Mouse (Mus musculus) liver, embryonic 11.5 days (tissue): ENCODE measurements around the gene Rac2. TPM values are rescaled to one million over a fixed set of nuclear protein-coding genes. Genes with fewer than 3 reads are reported as not detected.

ENCODE experiments used
- ATAC-seq: fragments of 200-750 bp; cut with Nextera tagmentation; replicated peaks from 2 replicates; pipeline ENCODE4 v1.8.0; 2017; ENCODE audit warnings: moderate number of reproducible peaks, mild to moderate bottlenecking, moderate TSS enrichment, moderate library complexity; ENCODE audit not compliant: low FRiP score
- DNase-seq: peaks from one replicate; pipeline ENCODE4 v3.0.0-alpha.2; 2017; ENCODE audit warnings: low spot score
- H3K27ac ChIP-seq: fragments of 300-500 bp; sonication (generic); 2 replicates; pipeline ENCODE4 v1.5.1; 2014; ENCODE audit warnings: mild to moderate bottlenecking, low read depth, low read length, control low read depth
- H3K27me3 ChIP-seq: fragments of 300-500 bp; sonication (generic); replicated peaks from 2 replicates; pipeline ENCODE4 v1.6.1; 2014; ENCODE audit warnings: low read length, mixed read lengths; ENCODE audit not compliant: control insufficient read depth, insufficient read depth
- H3K36me3 ChIP-seq: fragments of 300-500 bp; sonication (generic); 2 replicates; pipeline ENCODE4 v1.6.1; 2014; ENCODE audit warnings: mild to moderate bottlenecking, low read length, moderate library complexity, mixed read lengths; ENCODE audit not compliant: control insufficient read depth, insufficient read depth
- H3K4me1 ChIP-seq: fragments of 300-500 bp; sonication (generic); replicated peaks from 2 replicates; pipeline ENCODE4 v1.6.1; 2014; ENCODE audit warnings: low read length, mixed read lengths; ENCODE audit not compliant: control insufficient read depth, insufficient read depth
- H3K4me2 ChIP-seq: fragments of 300-500 bp; sonication (generic); 2 replicates; pipeline ENCODE4 v1.6.1; 2014; ENCODE audit warnings: mild to moderate bottlenecking, control low read depth, moderate library complexity
- H3K4me3 ChIP-seq: fragments of 300-500 bp; sonication (generic); 2 replicates; pipeline ENCODE4 v1.5.1; 2014; ENCODE audit warnings: low read depth, low read length, control low read depth
- H3K9ac ChIP-seq: fragments of 300-500 bp; sonication (generic); 2 replicates; pipeline ENCODE4 v1.6.1; 2014; ENCODE audit warnings: low read depth, low read length, control low read depth
- H3K9me3 ChIP-seq: fragments of 300-500 bp; sonication (generic); 2 replicates; pipeline ENCODE4 v1.6.1; 2016; ENCODE audit warnings: low read length, inconsistent platforms, mixed read lengths; ENCODE audit not compliant: control insufficient read depth
- WGBS: fragments of 180-500 bp; shearing (Covaris S2); extraction: QIAGEN DNeasy Blood & Tissue Kit; methylation state at CpG from one replicate; pipeline ENCODE4 v1.1.7; 2014; 5-methylcytosine and 5-hydroxymethylcytosine counted together
- polyA plus RNA-seq: library from polyadenylated mRNA; unstranded; fragments of >200 nt; fragmentation: Nextera tagmentation; extraction: Ambion mirVana; gene quantifications from 2 replicates; pipeline ENCODE4 v1.2.1, GENCODE M21; 2014

Gene Rac2
- polyA plus RNA-seq, 1 experiment from 2014 or later: 126 TPM

- DNase-seq (no peak), ATAC-seq (no peak)
- Histone ChIP-seq H3K4me1 (peaks cover 12% of the 10 kb centered on the region), H3K27me3 (no peaks in the 10 kb centered on the region), H3K4me2 (no peak overlapping the region), H3K4me3 (no peak overlapping the region), H3K9me3 (no peaks in the 10 kb centered on the region), H3K9ac (no peak overlapping the region), H3K27ac (no peak overlapping the region), H3K36me3 (no peaks in the 10 kb centered on the region)
- 30% methylated on average over 11 of the region's 11 CpGs for WGBS
Measured at GRCm38 (mm10) chr15:78583352-78583751, 10.8 kb upstream of the Rac2 start.

GRCm38 (mm10) chr15:78576284-78576810 lies 3.8 kb upstream of the Rac2 start:
- DNase-seq: no peak
- Histone ChIP-seq H3K27ac (no peak overlapping the region), H3K4me1 (peaks cover 30% of the 10 kb centered on the region), H3K27me3 (no peaks in the 10 kb centered on the region), H3K4me2 (no peak overlapping the region), H3K4me3 (no peak overlapping the region), H3K9ac (no peak overlapping the region), H3K36me3 (no peaks in the 10 kb centered on the region), H3K9me3 (no peaks in the 10 kb centered on the region)
- WGBS: 64% methylated on average over 4 of the region's 4 CpGs
- no peak for ATAC-seq

GRCm38 (mm10) chr15:78572270-78572600 lies 348 bp downstream of the Rac2 start:
- DNase-seq: no peak
- peak overlapping the region; percentile 74 for H3K9ac ChIP-seq
- peak; percentile 52 for ATAC-seq
- H3K4me1 ChIP-seq: peaks cover 29% of the 10 kb centered on the region
- WGBS: 41% methylated on average over 5 of the region's 5 CpGs
- peak overlapping the region; percentile 98 for H3K27ac ChIP-seq
- peak overlapping the region; percentile 73 for H3K4me2 ChIP-seq
- no peaks in the 10 kb centered on the region for H3K9me3 ChIP-seq
- H3K4me3 ChIP-seq: peak overlapping the region; percentile 57
- no peaks in the 10 kb centered on the region for H3K27me3 ChIP-seq
- H3K36me3 ChIP-seq: no peaks in the 10 kb centered on the region

GRCm38 (mm10) chr15:78571554-78572269 lies 871 bp downstream of the Rac2 start:
- no peaks in the 10 kb centered on the region for H3K27me3 ChIP-seq
- H3K9ac ChIP-seq: peak overlapping the region; percentile 74
- ATAC-seq (peak; percentile 94), DNase-seq (peak; percentile 77)
- H3K27ac ChIP-seq: peak overlapping the region; percentile 98
- H3K4me1 ChIP-seq: peaks cover 29% of the 10 kb centered on the region
- WGBS: 18% methylated on average over 16 of the region's 16 CpGs
- peak overlapping the region; percentile 73 for H3K4me2 ChIP-seq
- H3K9me3 ChIP-seq: no peaks in the 10 kb centered on the region
- H3K36me3 ChIP-seq: no peaks in the 10 kb centered on the region
- H3K4me3 ChIP-seq: peak overlapping the region; percentile 57

- 86% methylated on average over 5 of the region's 5 CpGs for WGBS
- ATAC-seq (no peak), DNase-seq (no peak)
- no peaks in the 10 kb centered on the region for H3K9me3 ChIP-seq
- no peak overlapping the region for H3K9ac ChIP-seq
- H3K27ac ChIP-seq: no peak overlapping the region
- H3K4me3 ChIP-seq: no peak overlapping the region
- no peak overlapping the region for H3K4me2 ChIP-seq
- no peaks in the 10 kb centered on the region; the same call in 1 of the 2 replicates for H3K36me3 ChIP-seq
- no peaks in the 10 kb centered on the region for H3K27me3 ChIP-seq
- peaks cover 37% of the 10 kb centered on the region for H3K4me1 ChIP-seq
Measured at GRCm38 (mm10) chr15:78570170-78570569, 2.4 kb downstream of the Rac2 start.

GRCm38 (mm10) chr15:78567608-78568120 lies 4.9 kb downstream of the Rac2 start:
- Histone ChIP-seq H3K9ac (no peak overlapping the region), H3K4me3 (no peak overlapping the region), H3K4me1 (peaks cover 50% of the 10 kb centered on the region), H3K4me2 (no peak overlapping the region), H3K36me3 (no peaks in the 10 kb centered on the region; the same call in 1 of the 2 replicates), H3K27me3 (no peaks in the 10 kb centered on the region), H3K27ac (0 out of 2 replicates have a peak overlapping the region, but pooled peaks have one; percentile 11), H3K9me3 (no peaks in the 10 kb centered on the region)
- ATAC-seq: no peak
- DNase-seq: peak; percentile 29
- 74% methylated on average over 9 of the region's 9 CpGs for WGBS

GRCm38 (mm10) chr15:78564764-78565435 lies 7.7 kb downstream of the Rac2 start:
- Histone ChIP-seq H3K4me3 (no peak overlapping the region), H3K27ac (peak overlapping the region; percentile 86), H3K4me1 (peaks cover 30% of the 10 kb centered on the region), H3K27me3 (no peaks in the 10 kb centered on the region), H3K9me3 (no peaks in the 10 kb centered on the region), H3K4me2 (peak overlapping the region; percentile 63), H3K36me3 (no peaks in the 10 kb centered on the region; the same call in 1 of the 2 replicates), H3K9ac (peak overlapping the region; percentile 54)
- DNase-seq (no peak), ATAC-seq (peak; percentile 86)
- WGBS: 48% methylated on average over 11 of the region's 11 CpGs

GRCm38 (mm10) chr15:78563937-78564336 lies 8.6 kb downstream of the Rac2 start:
- Histone ChIP-seq H3K9me3 (no peaks in the 10 kb centered on the region), H3K4me1 (peaks cover 35% of the 10 kb centered on the region), H3K4me3 (peak overlapping the region; percentile 25), H3K27ac (peak overlapping the region; percentile 86), H3K36me3 (no peaks in the 10 kb centered on the region; the same call in 1 of the 2 replicates), H3K27me3 (no peaks in the 10 kb centered on the region), H3K4me2 (peak overlapping the region; percentile 63), H3K9ac (peak overlapping the region; percentile 54)
- DNase-seq: no peak
- peak; percentile 60 for ATAC-seq
- WGBS: 48% methylated on average over 5 of the region's 5 CpGs
